Mouse (Mus musculus) liver, embryonic 14.5 days (tissue): ENCODE measurements around the gene Atrnl1.

Source experiments
- CTCF ChIP-seq: IDR thresholded peaks from 2 replicates; pipeline ENCODE4 v1.5.1; 2016; ENCODE audit warnings: antibody characterized with exemption, low read depth, control low read depth
- EP300 ChIP-seq: IDR thresholded peaks from 2 replicates; pipeline ENCODE4 v1.6.1; 2016; ENCODE audit warnings: antibody characterized with exemption, low read depth

DNA sequence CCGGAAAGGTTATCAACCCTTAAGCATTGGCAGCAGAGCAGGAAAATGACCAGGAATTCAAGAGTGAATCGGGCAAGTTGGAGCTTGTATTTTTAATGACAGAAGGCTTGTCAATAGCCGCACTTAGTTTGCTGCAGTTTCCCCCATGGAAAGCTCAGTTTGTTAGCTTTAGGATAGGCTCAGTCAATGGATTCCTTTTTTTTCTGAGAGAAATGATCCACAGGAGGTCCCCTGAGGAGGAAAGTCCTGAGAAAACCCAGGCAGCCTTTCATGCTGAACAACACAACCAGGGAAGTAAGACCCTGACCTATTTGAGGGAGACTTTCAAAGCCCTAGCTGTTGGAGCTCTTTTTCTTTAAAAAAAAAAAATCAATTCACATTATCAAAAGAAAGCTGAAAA lies 350.5 kb downstream of the Atrnl1 start:
- TF ChIP-seq CTCF (no peak), EP300 (no peak)
